Mouse (Mus musculus): ENCODE data around the gene D930007J09Rik. TPM values are rescaled to one million over a fixed set of nuclear protein-coding genes. Genes with fewer than 3 reads are reported as not detected.

Gene D930007J09Rik
- polyA plus RNA-seq, 1 experiment: 1.3 TPM

DNA sequence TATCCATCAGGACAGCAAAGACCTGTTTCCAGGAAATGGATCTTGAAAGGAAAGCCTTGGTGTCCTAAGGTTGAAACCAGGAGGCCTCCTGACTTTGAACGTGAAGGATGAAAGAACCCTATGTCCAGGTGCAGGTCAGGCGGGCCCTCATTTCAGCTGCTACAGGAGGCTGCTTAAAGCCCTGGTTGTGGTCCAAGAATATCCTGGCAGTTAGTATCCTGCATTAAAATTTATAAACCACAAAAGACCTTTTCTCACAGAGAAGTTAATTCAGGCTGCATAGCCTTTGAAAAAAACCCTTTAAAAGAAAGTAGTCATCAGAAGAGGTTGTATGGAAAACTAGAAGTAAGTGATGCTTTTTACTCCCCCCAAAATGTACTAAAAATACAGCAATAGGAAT, 41.9 kb downstream of the D930007J09Rik start:
- DNase-seq (ENCODE audit: extremely low spot score in 1 of 2, low spot score in 1 of 2): no peak

DNA sequence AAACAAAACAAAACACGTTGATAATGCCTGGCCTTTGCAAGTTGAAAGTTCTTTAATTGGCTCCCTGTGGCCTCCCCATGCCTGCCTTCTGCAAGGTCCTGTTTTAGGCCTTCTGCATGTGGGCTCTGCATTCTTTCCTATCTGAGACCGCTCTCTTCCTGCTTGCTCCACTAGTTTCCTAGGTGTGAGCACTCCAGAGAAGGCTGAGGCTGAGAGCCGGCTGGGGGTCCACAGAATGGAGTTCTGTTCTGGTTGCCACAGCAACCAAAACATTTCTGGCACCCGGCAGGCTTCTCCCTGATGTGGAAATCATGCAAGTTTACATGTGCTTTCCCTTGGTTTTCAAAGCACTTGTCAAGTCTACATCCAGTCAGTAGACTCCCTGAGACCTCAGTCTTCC, 43.6 kb downstream of the D930007J09Rik start:
- DNase-seq (ENCODE audit: extremely low spot score in 1 of 2, low spot score in 1 of 2): no peak

Other genes with a start within 250 kb of the D930007J09Rik start
- 0.13 and 0.26 TPM in 2 replicates for gene Mylk4, start 18.9 kb downstream of the D930007J09Rik start, polyA plus RNA-seq (2012; rRNA removed)
- gene Wrnip1, start 811 bp downstream of the D930007J09Rik start, polyA plus RNA-seq (2012; rRNA removed): 58.3 and 66.5 TPM in 2 replicates
- 8.0 and 10.1 TPM in 2 replicates for gene Serpinb1a, start 48.3 kb upstream of the D930007J09Rik start, polyA plus RNA-seq (2012; rRNA removed)
- gene Serpinb1c, start 95.4 kb upstream of the D930007J09Rik start, polyA plus RNA-seq (2012; rRNA removed): not detected in 2 replicates
- 2.1 and 2.3 TPM in 2 replicates for gene Serpinb6b, start 162.4 kb upstream of the D930007J09Rik start, polyA plus RNA-seq (2012; rRNA removed)
- 5.6 and 6.4 TPM in 2 replicates for gene Serpinb9, start 200.4 kb upstream of the D930007J09Rik start, polyA plus RNA-seq (2012; rRNA removed)
- 0.20 and 0.42 TPM in 2 replicates for gene Serpinb9b, start 224.6 kb upstream of the D930007J09Rik start, polyA plus RNA-seq (2012; rRNA removed)

Measured in frontal cortex, adult 2 months (tissue).